Mouse (Mus musculus): ENCODE measurements around the gene 1700088E04Rik. TPM values are rescaled to one million over a fixed set of nuclear protein-coding genes. Genes with fewer than 3 reads are reported as not detected.

1700088E04Rik gene
- total RNA-seq, 2 experiments from 2014 or later, result 5.5 to 7.3 TPM

- DNase-seq, result peak; percentile 59 to 65
Observed at GRCm38 (mm10) chr15:79098868-79099267, 42.2 kb downstream of the 1700088E04Rik start.

- no peak for DNase-seq
Observed at GRCm38 (mm10) chr15:79098220-79098619, 42.8 kb downstream of the 1700088E04Rik start.

- peak; percentile 82 to 84 for DNase-seq
Observed at GRCm38 (mm10) chr15:79097611-79098025, 43.4 kb downstream of the 1700088E04Rik start.

GRCm38 (mm10) chr15:79097135-79097534 is 43.9 kb downstream of the 1700088E04Rik start:
- DNase-seq, result no peak

GRCm38 (mm10) chr15:79096556-79096955 is 44.5 kb downstream of the 1700088E04Rik start:
- peak; percentile 42 to 76 for DNase-seq

- DNase-seq, result no peak
Observed at GRCm38 (mm10) chr15:79095483-79095882, 45.6 kb downstream of the 1700088E04Rik start.

GRCm38 (mm10) chr15:79093083-79093839 is 47.8 kb downstream of the 1700088E04Rik start:
- DNase-seq, result peak; percentile 48 to 67

- no peak for DNase-seq
Observed at GRCm38 (mm10) chr15:79092284-79092683, 48.8 kb downstream of the 1700088E04Rik start.

GRCm38 (mm10) chr15:79079567-79079966 is 61.5 kb downstream of the 1700088E04Rik start:
- DNase-seq, result no peak

Other genes starting within 250 kb of the 1700088E04Rik start
- not detected for gene Gm49510, start 241.6 kb downstream of the 1700088E04Rik start, total RNA-seq (2021)
- gene Sh3bp1, start 241.5 kb downstream of the 1700088E04Rik start, total RNA-seq (2021), result 1 to 10 TPM; 7.2 to 8.5 TPM
- gene Pdxp, start 227.3 kb downstream of the 1700088E04Rik start, total RNA-seq (2021), result 1 to 10 TPM; 3.3 to 3.7 TPM
- 100 to 1,000 TPM; 303 to 486 TPM for gene Lgals1, start 214.5 kb downstream of the 1700088E04Rik start, total RNA-seq (2021)
- 10 to 100 TPM; 41.5 to 47.4 TPM for gene Nol12, start 206.3 kb downstream of the 1700088E04Rik start, total RNA-seq (2021)
- gene Triobp, start 193.5 kb downstream of the 1700088E04Rik start, total RNA-seq (2021), result 100 to 1,000 TPM; 111 to 142 TPM
- 100 to 1,000 TPM; 127 to 173 TPM for gene H1f0, start 112.8 kb downstream of the 1700088E04Rik start, total RNA-seq (2021)
- under 1 TPM; 0.30 to 0.36 TPM for gene Galr3, start 99.4 kb downstream of the 1700088E04Rik start, total RNA-seq (2021)
- gene Ankrd54, start 78.4 kb downstream of the 1700088E04Rik start, total RNA-seq (2021), result 10 to 100 TPM; 18.9 to 27.0 TPM
- gene Eif3l, start 66.1 kb downstream of the 1700088E04Rik start, total RNA-seq (2021), result 100 to 1,000 TPM; 140 to 156 TPM
- 10 to 100 TPM; 41.3 to 51.4 TPM for gene Micall1, start 32.4 kb downstream of the 1700088E04Rik start, total RNA-seq (2021)
- gene Polr2f, start 244 bp downstream of the 1700088E04Rik start, total RNA-seq (2021), result 100 to 1,000 TPM; 137 to 143 TPM
- 1 to 10 TPM; 1.3 to 1.8 TPM for gene Sox10, start 24.0 kb upstream of the 1700088E04Rik start, total RNA-seq (2021)
- 10 to 100 TPM; 17.7 to 18.1 TPM for gene Pick1, start 87.9 kb upstream of the 1700088E04Rik start, total RNA-seq (2021)
- gene Gm49486, start 88.1 kb upstream of the 1700088E04Rik start, total RNA-seq (2021), result under 1 TPM in 1 of 2 experiments, not detected in 1; 0.13 TPM
- gene Slc16a8, start 113.5 kb upstream of the 1700088E04Rik start, total RNA-seq (2021), result not detected
- not detected for gene Baiap2l2, start 144.3 kb upstream of the 1700088E04Rik start, total RNA-seq (2021)
- gene Pla2g6, start 187.1 kb upstream of the 1700088E04Rik start, total RNA-seq (2021), result 10 to 100 TPM; 25.1 to 30.8 TPM
- 10 to 100 TPM in 1 of 2 experiments, 1 to 10 TPM in 1; 6.3 to 19.1 TPM for gene Maff, start 205.4 kb upstream of the 1700088E04Rik start, total RNA-seq (2021)

Measured in adrenal gland, postnatal 36 days (tissue).